Mouse (Mus musculus): ENCODE measurements around the gene Tardbp. TPM values are rescaled to one million over a fixed set of nuclear protein-coding genes. Genes with fewer than 3 reads are reported as not detected.
A peak's percentile ranks its signal among the peaks of the same experiment; 100 is the strongest.

Gene Tardbp
- polyA plus RNA-seq, 1 experiment from 2014 or later = 211 TPM

GRCm38 (mm10) chr4:148600316-148600715 lies 26.5 kb downstream of the Tardbp start:
- no peaks in the 10 kb centered on the region for H3K4me1 ChIP-seq (ENCODE audit: control insufficient read depth, insufficient read depth, low read length)
- H3K4me2 ChIP-seq (ENCODE audit: low read depth) = no peak overlapping the region
- DNase-seq (ENCODE audit: low spot score) = no peak
- WGBS = 87% methylated on average over 4 of the region's 4 CpGs
- no peak overlapping the region for H3K4me3 ChIP-seq (ENCODE audit: low read depth, low read length)
- H3K36me3 ChIP-seq (ENCODE audit: control insufficient read depth, insufficient read depth, low read length) = peaks cover 1% of the 10 kb centered on the region; the same call in 1 of the 2 replicates
- no peak for ATAC-seq (ENCODE audit: insufficient read depth, low FRiP score, low TSS enrichment)
- no peak overlapping the region for H3K27ac ChIP-seq (ENCODE audit: low read depth, low read length)
- no peaks in the 10 kb centered on the region for H3K27me3 ChIP-seq (ENCODE audit: control insufficient read depth, insufficient read depth, low read length)
- no peaks in the 10 kb centered on the region for H3K9me3 ChIP-seq (ENCODE audit: control insufficient read depth, low read length)
- H3K9ac ChIP-seq (ENCODE audit: low read length) = no peak overlapping the region

- WGBS = 95% methylated on average over 12 of the region's 12 CpGs
These were observed 28.0 kb downstream of the Tardbp start for GRCm38 (mm10) chr4:148598826-148599225.

GRCm38 (mm10) chr4:148596731-148597130 lies 30.1 kb downstream of the Tardbp start:
- DNase-seq (ENCODE audit: low spot score) = no peak
- ATAC-seq (ENCODE audit: insufficient read depth, low FRiP score, low TSS enrichment) = no peak
- Histone ChIP-seq H3K27ac (ENCODE audit: low read depth, low read length) (no peak overlapping the region), H3K4me3 (ENCODE audit: low read depth, low read length) (no peak overlapping the region), H3K4me2 (ENCODE audit: low read depth) (no peak overlapping the region), H3K9ac (ENCODE audit: low read length) (no peak overlapping the region), H3K27me3 (ENCODE audit: control insufficient read depth, insufficient read depth, low read length) (no peaks in the 10 kb centered on the region), H3K9me3 (ENCODE audit: control insufficient read depth, low read length) (no peaks in the 10 kb centered on the region), H3K36me3 (ENCODE audit: control insufficient read depth, insufficient read depth, low read length) (peaks cover 15% of the 10 kb centered on the region), H3K4me1 (ENCODE audit: control insufficient read depth, insufficient read depth, low read length) (peaks cover 9% of the 10 kb centered on the region)
- 99% methylated on average over 3 of the region's 3 CpGs for WGBS

More at GRCm38 (mm10) chr4:148598826-148599225, 28.0 kb downstream of the Tardbp start:
- ATAC-seq (ENCODE audit: insufficient read depth, low FRiP score, low TSS enrichment) (no peak), DNase-seq (ENCODE audit: low spot score) (no peak)
- H3K4me2 ChIP-seq (ENCODE audit: low read depth) = no peak overlapping the region
- no peak overlapping the region for H3K27ac ChIP-seq (ENCODE audit: low read depth, low read length)
- H3K9me3 ChIP-seq (ENCODE audit: control insufficient read depth, low read length) = no peaks in the 10 kb centered on the region
- H3K9ac ChIP-seq (ENCODE audit: low read length) = no peak overlapping the region
- no peak overlapping the region for H3K4me3 ChIP-seq (ENCODE audit: low read depth, low read length)
- H3K36me3 ChIP-seq (ENCODE audit: control insufficient read depth, insufficient read depth, low read length) = peaks cover 15% of the 10 kb centered on the region
- H3K27me3 ChIP-seq (ENCODE audit: control insufficient read depth, insufficient read depth, low read length) = no peaks in the 10 kb centered on the region
- H3K4me1 ChIP-seq (ENCODE audit: control insufficient read depth, insufficient read depth, low read length) = no peaks in the 10 kb centered on the region

- Histone ChIP-seq H3K27me3 (ENCODE audit: control insufficient read depth, insufficient read depth, low read length) (no peaks in the 10 kb centered on the region), H3K36me3 (ENCODE audit: control insufficient read depth, insufficient read depth, low read length) (peaks cover 15% of the 10 kb centered on the region), H3K9ac (ENCODE audit: low read length) (no peak overlapping the region), H3K4me3 (ENCODE audit: low read depth, low read length) (no peak overlapping the region), H3K4me1 (ENCODE audit: control insufficient read depth, insufficient read depth, low read length) (peaks cover 9% of the 10 kb centered on the region), H3K9me3 (ENCODE audit: control insufficient read depth, low read length) (no peaks in the 10 kb centered on the region), H3K4me2 (ENCODE audit: low read depth) (no peak overlapping the region), H3K27ac (ENCODE audit: low read depth, low read length) (no peak overlapping the region)
- ATAC-seq (ENCODE audit: insufficient read depth, low FRiP score, low TSS enrichment) (no peak), DNase-seq (ENCODE audit: low spot score) (no peak)
- WGBS = 90% methylated on average over 6 of the region's 6 CpGs
These were observed 30.9 kb downstream of the Tardbp start for GRCm38 (mm10) chr4:148595916-148596315.

- Histone ChIP-seq H3K36me3 (ENCODE audit: control insufficient read depth, insufficient read depth, low read length) (peaks cover 15% of the 10 kb centered on the region), H3K4me1 (ENCODE audit: control insufficient read depth, insufficient read depth, low read length) (peaks cover 9% of the 10 kb centered on the region), H3K27ac (ENCODE audit: low read depth, low read length) (no peak overlapping the region), H3K27me3 (ENCODE audit: control insufficient read depth, insufficient read depth, low read length) (no peaks in the 10 kb centered on the region), H3K9me3 (ENCODE audit: control insufficient read depth, low read length) (no peaks in the 10 kb centered on the region), H3K9ac (ENCODE audit: low read length) (no peak overlapping the region), H3K4me3 (ENCODE audit: low read depth, low read length) (no peak overlapping the region), H3K4me2 (ENCODE audit: low read depth) (no peak overlapping the region)
- no peak for ATAC-seq (ENCODE audit: insufficient read depth, low FRiP score, low TSS enrichment)
- WGBS = 95% methylated on average over 11 of the region's 11 CpGs
- DNase-seq (ENCODE audit: low spot score) = no peak
These were observed 32.8 kb downstream of the Tardbp start for GRCm38 (mm10) chr4:148593996-148594395.

GRCm38 (mm10) chr4:148591637-148592380 lies 35.0 kb downstream of the Tardbp start:
- Histone ChIP-seq H3K36me3 (ENCODE audit: control insufficient read depth, insufficient read depth, low read length) (peaks cover 15% of the 10 kb centered on the region), H3K9ac (ENCODE audit: low read length) (peak overlapping the region; percentile 73), H3K27ac (ENCODE audit: low read depth, low read length) (no peak overlapping the region), H3K4me2 (ENCODE audit: low read depth) (peak overlapping the region; percentile 90), H3K4me1 (ENCODE audit: control insufficient read depth, insufficient read depth, low read length) (peaks cover 9% of the 10 kb centered on the region), H3K9me3 (ENCODE audit: control insufficient read depth, low read length) (no peaks in the 10 kb centered on the region), H3K27me3 (ENCODE audit: control insufficient read depth, insufficient read depth, low read length) (no peaks in the 10 kb centered on the region), H3K4me3 (ENCODE audit: low read depth, low read length) (peak overlapping the region; percentile 92)
- peak; percentile 44 for DNase-seq (ENCODE audit: low spot score)
- WGBS = under 1% methylated on average over 53 of the region's 53 CpGs
- peak; percentile 57 for ATAC-seq (ENCODE audit: insufficient read depth, low FRiP score, low TSS enrichment)

- peak within 1 kb of the TSS; percentile 90 for H3K4me2 ChIP-seq (ENCODE audit: low read depth)
- under 1% methylated on average over 48 of the region's 50 CpGs for WGBS
- H3K4me1 ChIP-seq (ENCODE audit: control insufficient read depth, insufficient read depth, low read length) = peaks cover 9% of the 10 kb centered on the region
- DNase-seq (ENCODE audit: low spot score) (peak; percentile 97), ATAC-seq (ENCODE audit: insufficient read depth, low FRiP score, low TSS enrichment) (peak; percentile 99)
- no peaks in the 10 kb centered on the region for H3K9me3 ChIP-seq (ENCODE audit: control insufficient read depth, low read length)
- peak within 1 kb of the TSS; percentile 92 for H3K4me3 ChIP-seq (ENCODE audit: low read depth, low read length)
- no peaks in the 10 kb centered on the region for H3K27me3 ChIP-seq (ENCODE audit: control insufficient read depth, insufficient read depth, low read length)
- peak within 1 kb of the TSS; percentile 73 for H3K9ac ChIP-seq (ENCODE audit: low read length)
- H3K27ac ChIP-seq (ENCODE audit: low read depth, low read length) = no peak within 1 kb of the TSS
- peaks cover 15% of the 10 kb centered on the region for H3K36me3 ChIP-seq (ENCODE audit: control insufficient read depth, insufficient read depth, low read length)
These were observed 35.6 kb downstream of the Tardbp start, which contains the start of gene Srm for GRCm38 (mm10) chr4:148591171-148591630. Gene Srm (plus strand): TSS chr4:148591503.

GRCm38 (mm10) chr4:148590421-148591170 lies 36.2 kb downstream of the Tardbp start:
- 6% methylated on average over 18 of the region's 18 CpGs for WGBS
- H3K4me2 ChIP-seq (ENCODE audit: low read depth) = peak overlapping the region; percentile 90
- no peaks in the 10 kb centered on the region for H3K9me3 ChIP-seq (ENCODE audit: control insufficient read depth, low read length)
- H3K27ac ChIP-seq (ENCODE audit: low read depth, low read length) = no peak overlapping the region
- H3K4me3 ChIP-seq (ENCODE audit: low read depth, low read length) = peak overlapping the region; percentile 92
- no peak for ATAC-seq (ENCODE audit: insufficient read depth, low FRiP score, low TSS enrichment)
- H3K27me3 ChIP-seq (ENCODE audit: control insufficient read depth, insufficient read depth, low read length) = no peaks in the 10 kb centered on the region
- peak; percentile 34 for DNase-seq (ENCODE audit: low spot score)
- peak overlapping the region; percentile 33 for H3K9ac ChIP-seq (ENCODE audit: low read length)
- peaks cover 9% of the 10 kb centered on the region for H3K4me1 ChIP-seq (ENCODE audit: control insufficient read depth, insufficient read depth, low read length)
- H3K36me3 ChIP-seq (ENCODE audit: control insufficient read depth, insufficient read depth, low read length) = peaks cover 15% of the 10 kb centered on the region

All from neural tube, embryonic 11.5 days (tissue).